Mouse (Mus musculus) ES-Bruce4 (cell line): ENCODE data around the gene Amdhd1. TPM values are rescaled to one million over a fixed set of nuclear protein-coding genes. Genes with fewer than 3 reads are reported as not detected.

Source experiments
- H3K27ac ChIP-seq: 2 replicates; pipeline ENCODE4 v1.5.1; 2012; ENCODE audit warnings: low read length, inconsistent platforms; ENCODE audit not compliant: insufficient read depth
- H3K27me3 ChIP-seq: 2 replicates; pipeline ENCODE4 v1.6.1; 2012; ENCODE audit warnings: mild to moderate bottlenecking, low read length, inconsistent platforms; ENCODE audit not compliant: control insufficient read depth, poor library complexity, insufficient read depth, severe bottlenecking
- H3K36me3 ChIP-seq: 2 replicates; pipeline ENCODE4 v1.6.1; 2012; ENCODE audit warnings: inconsistent platforms, mild to moderate bottlenecking, low read length, moderate library complexity; ENCODE audit not compliant: control insufficient read depth, poor library complexity, insufficient read depth, severe bottlenecking
- H3K4me1 ChIP-seq: one replicate; pipeline ENCODE4 v1.8.1; 2011; ENCODE audit warnings: low read length; ENCODE audit not compliant: control insufficient read depth, insufficient read depth
- H3K4me3 ChIP-seq: 2 replicates; pipeline ENCODE4 v1.5.1; 2011; ENCODE audit warnings: low read depth, mild to moderate bottlenecking, low read length
- H3K9ac ChIP-seq: 2 replicates; pipeline ENCODE4 v1.6.1; 2012; ENCODE audit warnings: low read depth, mild to moderate bottlenecking, inconsistent platforms; ENCODE audit not compliant: poor library complexity, severe bottlenecking
- H3K9me3 ChIP-seq: replicated peaks from 2 replicates; pipeline ENCODE4 v1.6.1; 2012; ENCODE audit warnings: mild to moderate bottlenecking, low read length, inconsistent platforms; ENCODE audit not compliant: control insufficient read depth, poor library complexity, insufficient read depth, severe bottlenecking
- CTCF ChIP-seq: IDR thresholded peaks from one replicate; pipeline ENCODE4 v1.8.1; 2011; ENCODE audit warnings: low read depth, low read length
- EP300 ChIP-seq: IDR thresholded peaks from 2 replicates; pipeline ENCODE4 v1.6.1; 2011; ENCODE audit warnings: low read depth, low read length; ENCODE audit not compliant: insufficient read depth
- POLR2A ChIP-seq: IDR thresholded peaks from one replicate; pipeline ENCODE4 v1.8.1; 2011; ENCODE audit warnings: low read length; ENCODE audit not compliant: insufficient read depth
- polyA plus RNA-seq: library from polyadenylated mRNA; stranded (reverse); fragments of >200 nt; gene quantifications from 2 replicates; pipeline ENCODE4 v1.2.4, GENCODE M21; 2011; ENCODE audit warnings: low read depth; ENCODE audit not compliant: missing spikeins, insufficient read depth, insufficient read length

Gene Amdhd1
- polyA plus RNA-seq, 1 experiment = not detected

- no peak for TF ChIP-seq POLR2A
- TF ChIP-seq EP300 = no peak
- TF ChIP-seq CTCF = no peak
- no peaks in the 10 kb centered on the region for H3K9me3 ChIP-seq
- H3K4me3 ChIP-seq = no peak overlapping the region
- no peaks in the 10 kb centered on the region for H3K27me3 ChIP-seq
- no peak overlapping the region for H3K9ac ChIP-seq
- H3K36me3 ChIP-seq = peaks cover under 1% of the 10 kb centered on the region; the same call in 1 of the 2 replicates
- no peak overlapping the region for H3K27ac ChIP-seq
- H3K4me1 ChIP-seq = peaks cover 5% of the 10 kb centered on the region
These were observed 51.0 kb downstream of the Amdhd1 start for GRCm38 (mm10) chr10:93488828-93489226.

- H3K4me1 ChIP-seq = peaks cover 5% of the 10 kb centered on the region
- H3K27ac ChIP-seq = no peak within 1 kb of the TSS
- no peak for TF ChIP-seq EP300
- TF ChIP-seq POLR2A = no peak
- TF ChIP-seq CTCF = no peak
- H3K4me3 ChIP-seq = no peak within 1 kb of the TSS
- no peaks in the 10 kb centered on the region for H3K27me3 ChIP-seq
- H3K36me3 ChIP-seq = peaks cover 4% of the 10 kb centered on the region; the same call in 1 of the 2 replicates
- H3K9ac ChIP-seq = no peak within 1 kb of the TSS
- no peaks in the 10 kb centered on the region for H3K9me3 ChIP-seq
These were observed 51.6 kb downstream of the Amdhd1 start, which contains the start of gene Hal for GRCm38 (mm10) chr10:93488066-93488827. TSS of gene Hal (plus strand) at chr10:93488768.

GRCm38 (mm10) chr10:93486622-93487021 is 53.2 kb downstream of the Amdhd1 start:
- Histone ChIP-seq H3K9me3 (no peaks in the 10 kb centered on the region), H3K36me3 (peaks cover 12% of the 10 kb centered on the region), H3K27me3 (no peaks in the 10 kb centered on the region), H3K9ac (no peak overlapping the region), H3K4me1 (peaks cover 5% of the 10 kb centered on the region), H3K27ac (no peak overlapping the region), H3K4me3 (no peak overlapping the region)
- TF ChIP-seq EP300 = no peak
- TF ChIP-seq CTCF = peak; percentile 71
- TF ChIP-seq POLR2A = no peak

GRCm38 (mm10) chr10:93485055-93485691 is 54.7 kb downstream of the Amdhd1 start:
- Histone ChIP-seq H3K9me3 (no peaks in the 10 kb centered on the region), H3K4me3 (no peak overlapping the region), H3K9ac (no peak overlapping the region), H3K27ac (no peak overlapping the region), H3K27me3 (no peaks in the 10 kb centered on the region), H3K4me1 (peaks cover 3% of the 10 kb centered on the region), H3K36me3 (peaks cover 12% of the 10 kb centered on the region)
- TF ChIP-seq CTCF = peak; percentile 94
- TF ChIP-seq EP300 = no peak

GRCm38 (mm10) chr10:93484511-93484910 is 55.3 kb downstream of the Amdhd1 start:
- H3K9ac ChIP-seq = no peak overlapping the region
- H3K4me1 ChIP-seq = peaks cover 3% of the 10 kb centered on the region
- H3K36me3 ChIP-seq = peaks cover 17% of the 10 kb centered on the region
- TF ChIP-seq POLR2A (no peak), CTCF (no peak), EP300 (no peak)
- no peak overlapping the region for H3K4me3 ChIP-seq
- H3K27me3 ChIP-seq = no peaks in the 10 kb centered on the region
- H3K9me3 ChIP-seq = no peaks in the 10 kb centered on the region
- no peak overlapping the region for H3K27ac ChIP-seq

Other genes with a start within 250 kb of the Amdhd1 start
- gene Elk3, start 228.9 kb downstream of the Amdhd1 start, polyA plus RNA-seq = 11.0 and 11.9 TPM in 2 replicates
- gene Lta4h, start 86.6 kb downstream of the Amdhd1 start, polyA plus RNA-seq = 53.6 and 60.7 TPM in 2 replicates
- 1.2 and 1.6 TPM in 2 replicates for gene Hal, start 51.3 kb downstream of the Amdhd1 start, polyA plus RNA-seq
- gene Ccdc38, start 599 bp upstream of the Amdhd1 start, polyA plus RNA-seq = 0.24 and 0.60 TPM in 2 replicates
- gene Snrpf, start 49.7 kb upstream of the Amdhd1 start, polyA plus RNA-seq = 67.6 and 73.2 TPM in 2 replicates
- gene Ntn4, start 100.6 kb upstream of the Amdhd1 start, polyA plus RNA-seq = 2.2 TPM in 2 replicates